Mouse (Mus musculus): ENCODE measurements around the gene Nedd4. TPM values are rescaled to one million over a fixed set of nuclear protein-coding genes. Genes with fewer than 3 reads are reported as not detected.

Nedd4 gene
- polyA plus RNA-seq, 1 experiment: 195 TPM

- H3K4me2 ChIP-seq (ENCODE audit: low read depth): no peak overlapping the region
- H3ac ChIP-seq (ENCODE audit: control insufficient read depth, insufficient read length): no peak overlapping the region
- no peak for TF ChIP-seq POLR2A (IDR thresholded peaks at IDR 0.05; ENCODE audit: insufficient read length, low read depth)
- no peak for TF ChIP-seq E2F4 (IDR thresholded peaks at IDR 0.05; ENCODE audit: insufficient read depth)
- TF ChIP-seq SRF (IDR thresholded peaks at IDR 0.05; ENCODE audit: control insufficient read depth, insufficient read length, low read depth): no peak
- TF ChIP-seq REST (IDR thresholded peaks at IDR 0.05; ENCODE audit: insufficient read depth, insufficient read length): no peak
- no peak for TF ChIP-seq POLR2AphosphoS2 (IDR thresholded peaks at IDR 0.05; ENCODE audit: insufficient read length, low read depth)
- no peak for TF ChIP-seq USF1 (IDR thresholded peaks at IDR 0.05; ENCODE audit: low read depth)
- no peak for TF ChIP-seq MYOD1 (IDR thresholded peaks at IDR 0.05; ENCODE audit: control insufficient read depth in 1 of 3, insufficient read length in 2 of 3, low read depth in 2 of 3)
- TF ChIP-seq TCF12 (IDR thresholded peaks at IDR 0.05; ENCODE audit: insufficient read depth, poor library complexity, severe bottlenecking): no peak
- TF ChIP-seq MAX (IDR thresholded peaks at IDR 0.05; ENCODE audit: low read depth): no peak
- peaks cover 56% of the 10 kb centered on the region for H3K79me2 ChIP-seq (ENCODE audit: control insufficient read depth, insufficient read depth)
- H3K4me3 ChIP-seq: no peak overlapping the region
- H3K36me3 ChIP-seq (ENCODE audit: control insufficient read depth, insufficient read depth): peaks cover 70% of the 10 kb centered on the region
- no peaks in the 10 kb centered on the region for H3K27me3 ChIP-seq (ENCODE audit: control insufficient read depth, insufficient read depth, insufficient read length)
Measured at GRCm38 (mm10) chr9:72685231-72685630, 23.1 kb downstream of the Nedd4 start.

GRCm38 (mm10) chr9:72686506-72686905 is 24.4 kb downstream of the Nedd4 start:
- H3K4me3 ChIP-seq: no peak overlapping the region
- no peak overlapping the region for H3ac ChIP-seq (ENCODE audit: control insufficient read depth, insufficient read length)
- H3K79me2 ChIP-seq (ENCODE audit: control insufficient read depth, insufficient read depth): peaks cover 69% of the 10 kb centered on the region
- H3K36me3 ChIP-seq (ENCODE audit: control insufficient read depth, insufficient read depth): peaks cover 80% of the 10 kb centered on the region
- no peaks in the 10 kb centered on the region for H3K27me3 ChIP-seq (ENCODE audit: control insufficient read depth, insufficient read depth, insufficient read length)
- TF ChIP-seq MYOG (IDR thresholded peaks at IDR 0.05; ENCODE audit: control insufficient read depth in 1 of 3, insufficient read depth in 1 of 3, insufficient read length in 2 of 3, low read depth in 2 of 3): no peak
- TF ChIP-seq SRF (IDR thresholded peaks at IDR 0.05; ENCODE audit: control insufficient read depth, insufficient read length, low read depth): no peak
- TF ChIP-seq REST (IDR thresholded peaks at IDR 0.05; ENCODE audit: insufficient read depth, insufficient read length): no peak
- TF ChIP-seq MAX (IDR thresholded peaks at IDR 0.05; ENCODE audit: low read depth): no peak
- no peak for TF ChIP-seq POLR2AphosphoS2 (IDR thresholded peaks at IDR 0.05; ENCODE audit: insufficient read length, low read depth)
- no peak for TF ChIP-seq CEBPB (IDR thresholded peaks at IDR 0.05; ENCODE audit: insufficient read depth, poor library complexity, severe bottlenecking)
- TF ChIP-seq E2F4 (IDR thresholded peaks at IDR 0.05; ENCODE audit: insufficient read depth): no peak
- TF ChIP-seq POLR2A (IDR thresholded peaks at IDR 0.05; ENCODE audit: insufficient read length, low read depth): no peak
- TF ChIP-seq MYOD1 (IDR thresholded peaks at IDR 0.05; ENCODE audit: control insufficient read depth in 1 of 3, insufficient read length in 2 of 3, low read depth in 2 of 3): no peak
- TF ChIP-seq USF1 (IDR thresholded peaks at IDR 0.05; ENCODE audit: low read depth): no peak
- no peak for TF ChIP-seq TCF3 (IDR thresholded peaks at IDR 0.05; ENCODE audit: insufficient read length, low read depth)
- no peak for TF ChIP-seq TCF12 (IDR thresholded peaks at IDR 0.05; ENCODE audit: insufficient read depth, poor library complexity, severe bottlenecking)
- no peak overlapping the region for H3K4me2 ChIP-seq (ENCODE audit: low read depth)

DNA sequence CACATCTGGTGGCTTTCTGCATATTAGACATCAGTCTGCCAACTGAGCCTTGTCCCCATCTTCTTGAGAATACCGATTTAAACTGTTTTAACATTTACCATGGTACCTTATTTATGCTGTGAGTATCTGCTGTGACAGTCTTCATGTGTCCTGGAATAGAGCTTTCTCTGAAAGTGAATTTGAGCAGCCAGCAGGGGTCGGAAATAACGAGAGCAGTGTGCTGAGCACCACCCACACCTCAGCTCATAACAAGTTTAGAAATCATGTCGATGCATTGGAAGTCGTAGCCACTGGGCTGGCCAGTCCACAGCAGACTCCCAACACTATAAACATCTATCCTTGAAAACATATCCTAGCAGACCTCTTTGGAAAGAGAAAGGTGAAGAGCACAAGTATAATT is 27.4 kb downstream of the Nedd4 start:
- TF ChIP-seq REST (IDR thresholded peaks at IDR 0.05; ENCODE audit: insufficient read depth, insufficient read length) (no peak), TCF3 (IDR thresholded peaks at IDR 0.05; ENCODE audit: insufficient read length, low read depth) (no peak), MAX (IDR thresholded peaks at IDR 0.05; ENCODE audit: low read depth) (no peak), E2F4 (IDR thresholded peaks at IDR 0.05; ENCODE audit: insufficient read depth) (no peak), USF1 (IDR thresholded peaks at IDR 0.05; ENCODE audit: low read depth) (no peak), POLR2A (IDR thresholded peaks at IDR 0.05; ENCODE audit: insufficient read length, low read depth) (no peak)
- no peak overlapping the region for H3ac ChIP-seq (ENCODE audit: control insufficient read depth, insufficient read length)
- H3K4me2 ChIP-seq (ENCODE audit: low read depth): no peak overlapping the region
- no peak overlapping the region for H3K4me3 ChIP-seq
- peaks cover 91% of the 10 kb centered on the region for H3K79me2 ChIP-seq (ENCODE audit: control insufficient read depth, insufficient read depth)
- peaks cover 61% of the 10 kb centered on the region for H3K36me3 ChIP-seq (ENCODE audit: control insufficient read depth, insufficient read depth)
- no peaks in the 10 kb centered on the region for H3K27me3 ChIP-seq (ENCODE audit: control insufficient read depth, insufficient read depth, insufficient read length)

DNA sequence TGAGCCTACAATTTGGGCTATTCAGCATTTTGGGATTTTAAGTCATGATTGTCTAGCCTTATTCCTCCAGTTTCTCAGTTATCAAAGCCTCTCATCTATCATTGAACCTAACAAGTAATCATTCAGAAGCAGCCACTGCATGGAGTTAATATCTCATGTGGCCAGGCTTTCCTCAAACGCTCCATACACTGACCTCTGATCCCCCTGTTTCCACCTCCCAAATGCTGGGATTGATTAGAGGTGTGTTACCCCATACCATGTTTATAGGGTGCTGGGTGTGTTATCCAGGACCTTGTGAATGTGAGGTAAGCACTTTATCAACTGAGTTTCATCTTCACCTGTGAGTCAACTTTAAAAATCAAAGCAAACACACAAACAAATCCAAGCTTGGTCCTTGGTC is 28.7 kb downstream of the Nedd4 start:
- Histone ChIP-seq H3K4me2 (ENCODE audit: low read depth) (no peak overlapping the region), H3K4me3 (no peak overlapping the region), H3K36me3 (ENCODE audit: control insufficient read depth, insufficient read depth) (peaks cover 67% of the 10 kb centered on the region), H3K79me2 (ENCODE audit: control insufficient read depth, insufficient read depth) (peaks cover 94% of the 10 kb centered on the region), H3ac (ENCODE audit: control insufficient read depth, insufficient read length) (no peak overlapping the region), H3K27me3 (ENCODE audit: control insufficient read depth, insufficient read depth, insufficient read length) (no peaks in the 10 kb centered on the region)
- TF ChIP-seq MYOG (IDR thresholded peaks at IDR 0.05; ENCODE audit: control insufficient read depth in 1 of 3, insufficient read depth in 1 of 3, insufficient read length in 2 of 3, low read depth in 2 of 3) (no peak), POLR2AphosphoS2 (IDR thresholded peaks at IDR 0.05; ENCODE audit: insufficient read length, low read depth) (no peak), CEBPB (IDR thresholded peaks at IDR 0.05; ENCODE audit: insufficient read depth, poor library complexity, severe bottlenecking) (no peak), SRF (IDR thresholded peaks at IDR 0.05; ENCODE audit: control insufficient read depth, insufficient read length, low read depth) (no peak), REST (IDR thresholded peaks at IDR 0.05; ENCODE audit: insufficient read depth, insufficient read length) (no peak), TCF12 (IDR thresholded peaks at IDR 0.05; ENCODE audit: insufficient read depth, poor library complexity, severe bottlenecking) (no peak), TCF3 (IDR thresholded peaks at IDR 0.05; ENCODE audit: insufficient read length, low read depth) (no peak), POLR2A (IDR thresholded peaks at IDR 0.05; ENCODE audit: insufficient read length, low read depth) (no peak), MAX (IDR thresholded peaks at IDR 0.05; ENCODE audit: low read depth) (no peak), USF1 (IDR thresholded peaks at IDR 0.05; ENCODE audit: low read depth) (no peak), E2F4 (IDR thresholded peaks at IDR 0.05; ENCODE audit: insufficient read depth) (no peak), MYOD1 (IDR thresholded peaks at IDR 0.05; ENCODE audit: control insufficient read depth in 1 of 3, insufficient read length in 2 of 3, low read depth in 2 of 3) (no peak)

DNA sequence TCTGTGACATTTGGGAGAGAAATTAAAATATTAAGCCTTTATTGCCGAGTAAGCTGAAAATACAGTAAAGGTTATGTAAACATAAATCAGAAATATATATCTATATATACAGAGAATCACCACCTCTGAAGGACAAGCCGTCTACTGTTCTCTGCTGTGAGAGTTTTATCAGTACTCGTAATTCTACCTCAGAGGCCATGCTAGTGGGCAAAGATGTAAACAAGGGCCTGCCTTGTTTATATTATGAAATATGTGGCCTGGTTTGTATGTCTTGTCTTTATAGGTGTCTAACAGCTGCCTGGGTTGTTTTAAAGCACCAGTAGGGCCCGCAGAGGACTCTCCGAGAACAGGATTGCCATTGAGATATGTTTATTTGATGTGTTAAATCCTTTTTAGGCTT is 29.8 kb downstream of the Nedd4 start:
- peaks cover 64% of the 10 kb centered on the region for H3K36me3 ChIP-seq (ENCODE audit: control insufficient read depth, insufficient read depth)
- H3K79me2 ChIP-seq (ENCODE audit: control insufficient read depth, insufficient read depth): peaks cover 96% of the 10 kb centered on the region
- no peak overlapping the region for H3K4me2 ChIP-seq (ENCODE audit: low read depth)
- no peaks in the 10 kb centered on the region for H3K27me3 ChIP-seq (ENCODE audit: control insufficient read depth, insufficient read depth, insufficient read length)
- no peak overlapping the region for H3K4me3 ChIP-seq
- TF ChIP-seq SRF (IDR thresholded peaks at IDR 0.05; ENCODE audit: control insufficient read depth, insufficient read length, low read depth) (no peak), CEBPB (IDR thresholded peaks at IDR 0.05; ENCODE audit: insufficient read depth, poor library complexity, severe bottlenecking) (no peak), MYOD1 (IDR thresholded peaks at IDR 0.05; ENCODE audit: control insufficient read depth in 1 of 3, insufficient read length in 2 of 3, low read depth in 2 of 3) (no peak), USF1 (IDR thresholded peaks at IDR 0.05; ENCODE audit: low read depth) (no peak), REST (IDR thresholded peaks at IDR 0.05; ENCODE audit: insufficient read depth, insufficient read length) (no peak), MAX (IDR thresholded peaks at IDR 0.05; ENCODE audit: low read depth) (no peak), MYOG (IDR thresholded peaks at IDR 0.05; ENCODE audit: control insufficient read depth in 1 of 3, insufficient read depth in 1 of 3, insufficient read length in 2 of 3, low read depth in 2 of 3) (no peak), POLR2AphosphoS2 (IDR thresholded peaks at IDR 0.05; ENCODE audit: insufficient read length, low read depth) (no peak), E2F4 (IDR thresholded peaks at IDR 0.05; ENCODE audit: insufficient read depth) (no peak), TCF3 (IDR thresholded peaks at IDR 0.05; ENCODE audit: insufficient read length, low read depth) (no peak), TCF12 (IDR thresholded peaks at IDR 0.05; ENCODE audit: insufficient read depth, poor library complexity, severe bottlenecking) (no peak), POLR2A (IDR thresholded peaks at IDR 0.05; ENCODE audit: insufficient read length, low read depth) (no peak)
- H3ac ChIP-seq (ENCODE audit: control insufficient read depth, insufficient read length): no peak overlapping the region
